Mouse (Mus musculus) megakaryocyte-erythroid progenitor cell, adult 5-6 weeks (primary cell): ENCODE results near the gene Inafm1. TPM values are rescaled to one million over a fixed set of nuclear protein-coding genes. Genes with fewer than 3 reads are reported as not detected.
"Not testable (repeated sequence)": the region's sequence is repeated elsewhere in the genome, so short reads cannot be mapped to it uniquely, and the experiment has no call there.

Experiments
- ATAC-seq: replicated peaks from 2 replicates; pipeline ENCODE4 v1.8.0; 2016; ENCODE audit warnings: mild to moderate bottlenecking, inconsistent platforms; ENCODE audit not compliant: severe bottlenecking, poor library complexity, low FRiP score, low TSS enrichment
- total RNA-seq, 2 experiments: library from RNA; stranded (forward) in 1 of 2; stranded (reverse) in 1 of 2; fragments of 200-1000, 215-1000 nt in 1 of 2; fragments of >200 nt in 1 of 2; fragmentation: Nextera tagmentation in 1 of 2; gene quantifications; 2 replicates each; pipeline ENCODE4 v1.2.3; 2014 to 2017

The Inafm1 gene
- 23.3 and 28.3 TPM in 2 replicates for total RNA-seq (2014; fragmentation: Nextera tagmentation)
- total RNA-seq (2017): 14.8 and 18.4 TPM in 2 replicates

DNA sequence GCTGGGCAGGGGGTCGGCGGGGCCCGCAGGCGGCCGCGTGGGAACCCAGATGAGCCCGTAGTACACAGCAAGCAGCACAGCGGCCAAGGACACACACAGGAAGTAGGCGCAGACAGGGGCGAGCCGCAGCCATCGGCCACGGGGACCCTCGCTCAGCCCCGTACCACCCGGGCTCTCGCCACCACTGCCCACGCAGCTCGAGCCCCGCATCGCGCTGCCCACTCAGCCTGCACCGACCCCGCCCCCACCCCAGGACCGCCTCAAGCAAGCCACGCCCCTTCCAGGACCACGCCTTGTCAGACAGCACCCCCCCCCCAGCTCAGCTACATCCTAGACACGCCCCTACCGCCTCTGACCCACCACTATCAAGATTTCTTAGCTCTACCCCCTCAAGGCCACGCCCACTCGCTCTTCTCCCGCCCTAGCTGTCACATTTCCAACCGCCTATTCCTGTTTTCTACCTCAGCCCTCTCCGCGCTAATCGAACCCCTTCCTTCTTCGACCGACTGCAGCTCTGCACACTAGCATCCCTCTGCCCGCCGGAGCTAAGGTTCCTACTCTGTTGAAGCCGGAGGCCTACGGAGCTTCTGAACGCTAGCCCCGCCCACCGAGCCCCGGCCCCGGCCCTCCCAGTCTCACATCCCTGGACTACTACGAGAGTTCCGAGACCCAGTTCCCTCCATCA lies at the start of gene Inafm1:
Gene Inafm1 (minus strand): TSS at position 537 of the 685 bp plus-strand sequence.
- peak; percentile 58 for ATAC-seq

DNA sequence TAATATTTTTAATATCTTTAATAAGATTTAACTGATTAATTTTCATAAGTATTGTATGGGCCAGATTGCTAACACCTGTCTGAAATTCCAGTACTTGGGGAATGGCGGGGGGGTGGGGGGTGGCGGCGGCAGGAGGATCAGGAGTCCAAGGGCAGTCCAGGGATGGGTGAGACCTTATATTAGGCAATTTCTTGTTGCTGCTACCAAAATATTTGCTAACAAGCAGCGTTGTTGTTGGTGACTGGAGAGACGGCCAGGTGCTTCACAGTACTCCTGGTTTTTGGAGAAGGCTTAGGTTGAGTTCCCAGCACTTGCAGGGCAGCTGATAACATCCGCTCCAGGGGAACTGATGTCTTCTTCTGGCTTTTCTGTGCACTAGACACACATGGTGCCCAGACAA lies 47.1 kb upstream of the Inafm1 start:
- no peak for ATAC-seq

DNA sequence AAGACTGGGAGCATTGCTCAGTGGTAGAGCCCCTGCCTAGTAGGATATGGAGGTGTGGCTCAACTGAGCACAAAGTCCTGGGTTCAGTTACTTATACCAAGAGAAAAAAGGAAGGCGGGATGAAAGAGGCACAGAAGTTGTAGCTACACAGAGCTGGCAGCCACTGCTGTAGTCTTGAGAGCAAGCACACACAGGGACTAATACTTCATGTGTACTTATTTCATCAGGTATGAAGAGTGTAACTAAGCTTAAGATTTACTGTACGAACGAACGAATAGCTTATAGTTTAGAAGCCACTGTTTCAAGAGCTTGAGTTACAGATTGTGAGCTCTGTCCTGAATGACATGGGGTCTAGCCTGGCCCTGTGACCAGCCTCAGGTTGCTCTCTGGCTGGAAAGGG lies 45.8 kb upstream of the Inafm1 start:
- ATAC-seq: no peak

DNA sequence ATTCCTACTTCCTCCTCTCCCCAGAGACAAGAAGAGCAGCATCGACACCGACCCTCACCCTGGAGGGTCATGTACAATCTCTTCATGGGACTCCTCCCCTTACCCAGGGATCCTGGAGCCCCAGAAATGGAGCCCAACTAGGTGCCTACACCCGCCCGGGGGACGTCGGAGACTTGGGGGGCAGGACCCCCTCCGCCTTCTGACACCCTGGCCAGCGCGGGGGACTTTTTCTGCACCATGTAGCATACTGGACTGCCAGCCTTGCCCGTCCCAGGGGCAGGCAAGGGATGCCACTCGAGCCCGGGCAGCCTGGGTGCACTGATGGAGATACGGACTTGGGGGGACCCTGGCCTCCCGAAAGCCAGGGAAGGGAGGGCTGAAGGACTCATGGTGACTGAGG lies 43.7 kb upstream of the Inafm1 start:
- ATAC-seq: no peak

DNA sequence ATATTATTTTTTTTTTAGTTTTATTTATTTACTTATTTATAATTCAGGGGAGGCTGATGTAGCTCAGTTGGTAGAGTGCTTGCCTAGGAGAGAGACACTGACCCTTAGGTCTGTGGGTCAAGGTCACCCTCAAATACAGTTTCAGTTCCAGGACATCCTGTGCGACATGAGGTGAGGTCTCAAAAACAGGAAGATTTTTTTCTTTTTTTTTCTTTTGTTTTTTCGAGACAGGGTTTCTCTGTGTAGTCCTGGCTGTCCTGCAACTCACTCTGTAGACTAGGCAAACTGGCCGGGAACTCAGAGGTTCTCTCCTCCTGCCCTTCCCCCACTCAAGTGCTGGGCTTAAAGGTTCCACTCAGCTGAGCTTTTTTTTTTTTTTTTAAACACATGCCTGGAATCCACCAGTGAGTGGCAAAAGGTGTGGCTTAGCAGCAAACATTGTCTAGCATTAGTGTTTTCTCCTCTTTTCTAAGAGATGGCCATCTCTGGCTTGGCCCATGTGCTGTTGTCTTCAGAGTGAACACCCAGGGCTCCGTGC lies 41.9 kb upstream of the Inafm1 start:
- no peak for ATAC-seq

DNA sequence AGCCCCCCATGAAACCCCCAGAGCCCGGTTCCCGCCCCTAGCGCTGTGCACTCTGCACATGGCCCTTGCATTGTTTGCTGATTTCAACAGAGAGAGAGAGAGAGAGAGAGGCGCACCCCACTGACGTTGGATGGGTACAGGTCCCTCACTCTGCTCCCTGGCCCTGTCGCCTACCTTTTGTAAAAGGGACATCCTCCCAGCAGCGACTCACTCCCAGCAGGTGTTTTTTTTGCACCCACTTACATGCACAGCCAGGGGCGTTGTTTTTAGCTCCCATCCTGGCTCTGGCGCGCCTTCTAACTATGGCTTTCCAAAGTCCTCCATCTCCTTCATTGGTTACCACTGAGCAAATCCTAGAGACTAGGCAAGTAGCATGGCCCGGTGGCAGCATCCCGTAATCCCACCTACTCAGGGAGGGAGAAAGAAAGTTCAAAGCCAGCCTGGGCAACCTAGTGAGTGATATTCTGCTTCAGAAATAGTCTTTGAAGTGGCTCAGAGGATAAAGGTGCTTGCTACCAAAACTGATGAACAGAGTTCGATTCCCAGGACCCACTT lies 40.9 kb upstream of the Inafm1 start:
- no peak for ATAC-seq

DNA sequence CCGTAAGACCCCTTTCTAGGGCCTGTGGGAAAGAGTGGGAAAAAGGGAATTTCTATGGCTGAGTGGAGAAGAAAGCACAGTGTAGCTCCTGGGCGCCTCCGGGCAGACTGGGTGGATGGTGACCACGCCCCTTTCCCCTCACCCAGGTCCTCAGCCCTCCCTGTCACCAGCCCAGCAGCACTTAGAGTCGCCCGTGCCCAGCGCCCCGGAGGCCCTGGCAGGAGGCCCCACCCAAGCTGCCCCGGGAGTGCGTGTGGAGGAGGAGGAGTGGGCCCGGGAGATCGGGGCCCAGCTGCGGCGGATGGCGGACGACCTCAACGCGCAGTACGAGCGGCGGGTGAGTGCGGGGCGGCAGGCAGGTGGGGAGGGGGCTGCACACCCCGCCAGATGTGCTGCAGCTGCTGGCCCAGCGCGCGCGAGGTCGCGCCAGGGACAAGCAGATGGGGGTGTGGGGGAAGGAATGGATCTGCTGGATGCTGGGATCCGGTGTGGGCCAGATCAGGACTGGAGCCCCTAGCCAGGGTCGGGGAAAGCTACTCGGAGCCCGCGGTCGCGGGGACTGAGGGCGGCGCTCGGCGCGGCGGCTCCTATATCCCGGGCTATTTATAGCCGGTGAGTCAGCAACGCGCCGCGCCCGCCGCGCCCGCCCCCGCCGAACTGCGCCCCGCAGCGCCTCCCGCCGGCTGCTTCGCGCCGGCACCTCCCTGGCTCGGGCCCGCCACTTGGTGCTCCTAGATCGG lies 40.2 kb upstream of the Inafm1 start:
- ATAC-seq: peak; percentile 30; the same call in 1 of the 2 replicates

DNA sequence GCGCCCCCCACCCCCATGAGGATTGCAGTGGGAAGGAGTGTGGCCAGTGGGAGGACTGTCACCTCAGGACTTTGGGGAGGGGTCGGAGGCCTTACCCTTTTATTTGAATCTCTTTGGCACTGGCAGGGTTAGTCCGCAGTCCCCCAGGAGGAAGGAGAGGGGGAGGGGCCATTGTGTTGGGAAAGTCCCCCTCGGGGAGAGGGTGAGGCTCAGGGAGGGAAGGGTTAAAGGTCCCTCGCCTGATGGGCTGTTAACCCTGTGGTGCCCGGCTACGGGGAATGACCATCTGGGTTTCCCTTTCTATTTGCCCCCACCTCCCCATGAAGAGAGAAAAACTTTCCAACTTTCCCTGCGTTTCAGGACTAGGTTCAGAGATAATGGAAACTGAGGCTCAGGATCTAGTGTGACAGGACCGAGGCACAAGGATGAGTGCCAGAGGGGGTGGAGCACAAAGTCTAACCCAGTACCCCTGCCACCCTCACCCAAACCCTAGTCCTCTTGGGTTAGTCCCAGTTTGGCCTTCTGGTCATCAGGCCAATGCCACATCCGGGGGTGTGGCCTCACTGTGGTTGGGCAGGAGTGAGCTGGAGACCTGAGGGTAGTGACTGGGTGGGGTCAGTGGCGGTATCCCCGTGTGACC lies 39.4 kb upstream of the Inafm1 start:
- no peak for ATAC-seq

DNA sequence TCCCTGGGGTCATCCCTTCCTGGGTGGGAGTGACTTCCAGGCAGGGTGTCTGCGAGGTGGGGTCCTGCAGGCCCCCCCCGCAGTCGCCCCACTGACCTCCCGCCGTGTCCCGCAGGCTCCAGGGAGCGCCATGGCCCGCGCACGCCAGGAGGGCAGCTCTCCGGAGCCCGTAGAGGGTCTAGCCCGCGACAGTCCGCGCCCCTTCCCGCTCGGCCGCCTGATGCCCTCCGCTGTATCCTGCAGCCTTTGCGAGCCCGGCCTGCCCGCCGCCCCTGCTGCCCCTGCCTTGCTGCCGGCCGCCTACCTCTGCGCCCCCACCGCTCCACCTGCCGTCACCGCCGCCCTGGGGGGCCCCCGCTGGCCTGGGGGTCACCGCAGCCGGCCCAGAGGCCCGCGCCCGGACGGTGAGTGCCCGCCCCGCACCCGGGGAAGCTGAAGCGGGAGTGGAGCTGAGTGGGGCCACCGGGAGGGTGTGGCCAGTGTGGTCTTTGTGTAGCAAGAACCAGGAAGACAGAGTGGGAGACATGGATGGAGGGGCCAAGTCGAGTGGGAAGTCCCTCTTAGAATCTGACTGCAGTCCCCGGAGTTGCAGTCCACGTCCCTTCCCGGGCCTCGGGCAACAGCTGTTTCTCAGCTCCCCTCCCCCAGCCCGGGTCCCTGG lies 38.7 kb upstream of the Inafm1 start:
- no peak for ATAC-seq

DNA sequence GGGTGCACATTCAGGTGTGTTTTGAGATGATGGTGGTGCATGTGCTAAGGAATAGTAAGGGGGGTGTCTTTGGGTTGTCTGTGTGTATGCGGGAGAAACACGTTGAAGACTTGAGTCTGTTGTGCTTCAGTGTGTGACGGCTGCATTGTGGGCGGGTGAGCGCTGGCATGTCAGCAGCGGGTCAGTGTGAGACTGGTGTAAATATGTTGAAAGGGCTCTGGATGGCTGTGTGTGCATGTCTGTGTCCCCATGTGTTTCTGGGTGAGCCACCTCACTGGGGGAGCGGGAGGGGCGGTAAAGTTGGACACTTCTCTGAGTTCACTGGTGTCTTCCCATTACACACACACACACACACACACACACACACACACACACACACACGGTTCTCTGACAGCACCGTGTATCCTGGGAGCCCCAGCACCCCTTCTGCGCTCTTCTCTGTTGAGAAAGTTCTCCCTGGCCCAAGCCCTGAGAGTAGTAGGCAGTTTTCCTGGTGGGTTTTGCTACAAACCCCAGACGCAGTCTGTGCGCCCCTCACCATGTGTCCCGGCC lies 38.1 kb upstream of the Inafm1 start:
- ATAC-seq: peak; percentile 7

DNA sequence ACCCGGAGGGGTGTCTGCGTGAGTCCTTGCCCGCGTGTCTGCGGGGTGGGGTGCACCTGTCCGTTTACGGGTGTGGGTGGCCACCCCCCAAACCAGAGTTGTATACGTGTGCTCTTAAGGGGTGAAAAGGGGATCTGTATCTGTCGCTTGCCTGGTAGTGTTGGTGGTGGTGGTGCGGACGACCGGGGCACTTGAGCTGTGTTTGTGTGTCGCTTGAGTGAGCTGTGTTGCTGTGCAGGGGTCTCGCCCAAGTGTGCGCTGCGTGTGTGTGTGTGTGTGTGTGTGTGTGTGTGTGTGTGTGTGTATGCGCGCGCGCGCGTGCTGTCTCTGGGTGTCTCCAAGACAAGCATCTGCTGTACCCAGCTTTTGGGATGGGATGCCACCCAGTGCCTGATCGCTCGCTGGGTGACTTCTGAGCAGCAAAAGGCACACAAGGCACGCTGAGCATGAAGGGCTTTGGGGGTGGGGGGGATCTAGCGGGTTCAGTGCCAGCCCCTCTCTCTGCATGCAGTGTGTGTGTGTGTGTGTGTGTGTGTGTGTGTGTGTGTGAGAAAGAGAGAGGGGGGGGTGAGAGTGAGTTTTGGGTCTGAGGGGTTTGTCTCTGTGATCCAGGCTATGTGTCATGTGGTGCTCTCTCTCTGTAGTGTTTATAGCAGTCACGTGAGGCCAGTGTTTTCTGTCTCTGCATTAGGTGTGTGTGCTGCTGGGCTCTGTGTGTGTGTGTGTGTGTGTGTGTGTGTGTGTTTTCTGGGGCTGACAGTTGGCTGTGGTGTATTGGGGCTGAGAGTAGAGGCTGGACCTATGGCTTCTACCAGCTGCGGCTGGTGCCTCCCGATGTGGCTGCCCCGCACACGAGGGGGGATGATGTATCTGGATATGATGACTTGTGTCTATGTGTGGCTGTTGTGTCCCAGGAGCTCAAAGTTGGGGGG lies 37.4 kb upstream of the Inafm1 start:
- peak; percentile 7 for ATAC-seq

DNA sequence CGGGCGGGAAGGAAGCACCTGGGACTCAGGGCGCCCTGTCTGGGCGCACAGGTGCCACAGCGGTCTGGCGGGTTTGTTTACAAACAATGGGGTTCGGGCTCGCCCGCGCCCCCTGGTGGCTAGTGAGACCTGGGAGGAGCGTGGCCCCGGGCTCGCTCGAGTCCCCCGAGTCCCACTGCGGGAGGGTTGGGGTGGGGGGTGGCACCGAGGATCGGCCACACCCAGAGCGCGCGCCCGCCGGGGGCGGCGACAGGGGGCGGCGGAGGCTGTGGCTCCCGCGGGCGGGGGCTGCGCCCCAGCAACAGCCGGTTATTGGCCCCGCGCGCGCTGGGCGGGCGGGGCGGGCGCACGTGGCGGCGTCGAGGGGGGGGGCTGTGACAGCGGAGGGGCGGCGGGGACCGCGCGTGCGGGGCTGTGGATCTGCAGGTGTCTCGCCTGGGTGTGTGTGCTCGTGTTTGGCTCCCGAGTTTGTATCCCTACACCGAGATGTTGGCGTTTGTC lies 36.7 kb upstream of the Inafm1 start:
- ATAC-seq: peak; percentile 52

DNA sequence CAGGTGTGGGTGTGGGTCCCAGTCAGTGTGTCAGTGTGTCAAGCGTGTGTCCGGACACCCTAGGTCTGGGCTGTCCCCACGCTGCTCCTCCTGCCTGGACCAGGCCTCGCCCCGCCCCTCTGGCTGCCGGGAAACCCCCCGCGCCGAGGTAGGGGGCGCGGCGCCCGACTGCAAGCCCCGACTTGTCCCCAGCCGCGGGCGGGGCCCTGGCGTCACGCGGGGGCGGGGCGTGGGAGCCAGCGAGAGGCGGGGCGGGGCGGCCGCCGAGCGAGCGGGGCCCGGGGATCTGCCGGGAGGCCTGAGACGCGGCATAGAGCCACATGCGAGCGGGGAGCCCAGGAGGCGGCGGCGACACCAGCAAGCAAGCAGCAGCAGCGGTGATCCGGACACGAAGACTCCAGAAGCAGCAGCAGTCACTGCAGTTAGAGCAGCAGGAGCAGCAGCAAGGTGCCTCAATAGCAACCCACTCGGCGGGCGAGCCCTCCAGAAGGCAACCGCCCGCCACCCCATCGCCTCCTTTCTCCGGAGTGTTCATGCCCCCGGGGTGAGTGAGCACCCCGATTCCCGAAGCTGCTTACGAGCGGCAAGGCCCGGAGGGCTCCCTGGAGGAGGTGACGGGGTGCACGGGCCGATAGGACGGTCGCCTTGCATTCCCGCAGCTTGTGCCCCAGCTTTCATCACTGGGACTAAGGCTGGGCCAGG lies 36.1 kb upstream of the Inafm1 start:
- peak; percentile 22 for ATAC-seq

DNA sequence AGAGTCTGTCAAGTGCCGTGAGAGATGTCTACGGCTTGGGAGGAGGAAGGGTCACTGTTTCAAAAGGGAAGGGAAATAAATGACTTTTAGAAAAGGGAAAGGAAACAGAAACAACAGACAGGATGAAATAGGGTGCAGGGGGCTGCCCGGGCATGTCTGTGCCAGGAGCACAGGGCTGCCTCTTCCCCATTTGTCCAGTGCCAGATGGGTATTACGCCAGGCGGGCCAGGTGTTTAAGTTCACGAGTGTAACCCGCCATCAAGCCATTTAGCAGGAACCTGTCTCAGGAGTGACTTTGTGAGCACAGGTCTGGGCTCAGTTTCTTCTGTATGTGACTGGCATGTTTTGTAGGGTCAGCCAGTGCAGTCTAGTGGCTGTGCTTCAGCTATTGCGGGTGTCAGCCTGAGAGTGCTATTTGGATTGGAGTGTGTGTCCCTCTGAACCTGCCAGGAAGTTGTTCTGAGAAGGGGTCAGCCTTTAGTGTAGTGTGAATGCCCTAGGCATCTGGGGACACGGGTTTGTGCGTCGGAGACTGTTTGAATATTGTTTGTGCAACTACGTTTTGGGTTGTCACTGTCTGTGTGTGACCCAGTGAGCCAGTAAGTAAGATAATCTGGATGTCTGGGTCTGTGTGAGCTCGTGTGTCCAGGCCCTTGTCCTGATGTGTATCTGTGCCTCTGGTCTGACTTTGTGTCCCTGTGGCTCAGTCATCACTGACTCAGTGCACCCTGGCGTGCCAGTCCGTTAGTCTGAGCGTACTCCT lies 35.3 kb upstream of the Inafm1 start:
- ATAC-seq: no peak

DNA sequence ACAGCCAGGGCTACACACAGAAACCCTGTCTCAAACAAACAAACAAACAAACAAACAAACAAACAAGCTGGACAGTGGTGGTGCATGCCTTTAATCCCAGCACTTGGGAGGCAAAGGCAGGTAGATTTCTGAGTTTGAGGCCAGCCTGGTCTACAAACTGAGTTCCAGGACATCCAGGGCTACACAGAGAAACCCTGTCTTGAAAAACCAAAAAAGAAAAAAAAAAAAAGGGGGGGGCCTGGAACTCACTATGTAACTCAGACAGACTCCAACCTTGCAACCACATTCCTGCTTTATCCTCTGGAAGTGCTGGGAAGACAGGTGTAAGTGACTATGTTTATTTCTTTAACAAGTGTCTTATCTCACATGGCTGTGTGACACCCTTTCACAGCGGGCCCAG lies 34.7 kb upstream of the Inafm1 start, which contains the start of gene Bbc3:
Gene Bbc3 (plus strand): TSS at position 301 of the 400 bp plus-strand sequence.
- ATAC-seq: not testable (repeated sequence)

DNA sequence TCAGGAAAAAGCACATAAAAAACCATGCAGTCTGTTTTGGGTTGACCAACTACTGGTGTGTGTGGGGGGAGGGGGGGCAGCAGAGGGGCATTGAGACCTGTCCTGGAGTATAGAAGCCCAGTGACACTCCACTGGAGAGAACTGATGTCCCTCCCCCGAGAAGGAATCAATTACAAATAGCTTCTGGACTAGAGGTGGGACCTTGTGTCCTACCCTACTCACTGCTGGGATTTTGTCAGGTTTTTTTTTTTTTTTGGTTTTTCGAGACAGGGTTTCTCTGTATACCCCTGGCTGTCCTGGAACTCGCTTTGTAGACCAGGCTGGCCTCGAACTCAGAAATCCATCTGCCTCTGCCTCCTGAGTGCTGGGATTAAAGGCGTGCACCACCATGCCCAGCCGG lies 33.7 kb upstream of the Inafm1 start:
- not testable (repeated sequence) for ATAC-seq
